Mouse (Mus musculus) layer of hippocampus, postnatal 36 days (tissue): ENCODE data around the gene Lyzl4. TPM values are rescaled to one million over a fixed set of nuclear protein-coding genes. Genes with fewer than 3 reads are reported as not detected.

Experiments
- DNase-seq, 2 experiments: peaks; one replicate each; pipeline ENCODE4 v3.0.0; 2022
- total RNA-seq, 2 experiments: library from RNA; stranded (reverse); gene quantifications; 2 replicates each; pipeline ENCODE4 v1.2.3; 2021

The Lyzl4 gene
- total RNA-seq, 2 experiments from 2014 or later: 0.37 to 1.6 TPM

DNA sequence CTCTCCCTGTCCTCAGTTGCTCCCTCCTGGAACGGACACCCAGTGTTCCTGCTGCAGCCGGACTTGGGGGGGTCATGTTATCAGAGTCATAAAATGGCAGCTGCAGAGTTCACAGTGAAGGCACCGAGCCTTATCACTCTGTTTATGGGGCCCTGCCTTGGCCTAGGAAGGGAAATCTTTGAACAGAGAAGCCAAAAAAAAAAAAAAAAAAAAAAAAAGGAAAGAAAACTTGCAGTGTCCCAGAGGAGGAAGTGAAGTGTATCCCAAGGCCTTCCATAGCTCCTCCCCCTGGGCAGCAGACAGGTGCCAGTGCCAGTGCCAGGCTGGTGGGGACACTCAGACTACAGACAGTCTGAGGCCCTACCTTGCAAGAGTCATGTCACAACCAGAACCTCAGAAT, 3.0 kb upstream of the Lyzl4 start:
- no peak for DNase-seq

DNA sequence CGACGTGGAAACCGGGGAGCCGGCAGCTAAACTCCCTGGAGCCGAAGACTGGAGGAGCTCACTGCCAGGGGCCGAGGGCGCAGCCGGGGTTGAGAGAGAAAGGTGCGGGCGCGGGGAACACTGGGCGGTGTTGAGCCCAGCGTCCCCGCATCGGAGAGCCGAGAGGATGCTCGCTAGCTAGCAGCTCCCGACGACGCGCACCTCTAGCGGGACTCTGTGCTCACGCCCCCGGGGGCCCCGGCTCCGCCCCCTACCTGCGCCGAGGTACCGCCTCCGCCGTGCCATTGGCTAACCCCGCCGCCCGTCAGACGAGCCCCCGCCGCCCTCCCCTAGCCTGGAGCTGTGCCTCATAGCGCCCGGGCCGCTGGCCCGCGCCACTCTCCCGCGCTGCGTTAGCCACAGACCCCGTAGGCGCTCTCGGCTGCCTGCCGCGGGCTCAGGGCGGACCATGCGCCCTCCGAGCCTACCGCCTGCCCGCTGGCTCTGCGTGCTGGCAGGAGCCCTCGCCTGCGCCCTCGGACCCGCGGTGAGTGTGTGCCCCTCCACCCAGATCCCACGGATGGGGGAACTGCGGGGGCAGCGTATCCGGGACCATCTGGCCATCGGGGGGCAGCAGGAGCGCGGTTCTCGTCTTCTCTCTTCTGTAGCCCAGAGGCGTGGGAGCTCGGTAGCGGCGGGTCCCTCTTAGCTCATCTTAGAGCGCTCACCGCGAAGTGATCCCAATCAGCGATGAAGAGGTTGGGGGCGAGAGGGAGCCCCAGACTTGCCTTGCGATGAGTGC, 695 bp upstream of the Lyzl4 start, which contains the start of gene Vipr1:
Vipr1 (plus strand) TSS at position 316 of the 781 bp plus-strand sequence.
- peak; percentile 84 to 86 for DNase-seq

DNA sequence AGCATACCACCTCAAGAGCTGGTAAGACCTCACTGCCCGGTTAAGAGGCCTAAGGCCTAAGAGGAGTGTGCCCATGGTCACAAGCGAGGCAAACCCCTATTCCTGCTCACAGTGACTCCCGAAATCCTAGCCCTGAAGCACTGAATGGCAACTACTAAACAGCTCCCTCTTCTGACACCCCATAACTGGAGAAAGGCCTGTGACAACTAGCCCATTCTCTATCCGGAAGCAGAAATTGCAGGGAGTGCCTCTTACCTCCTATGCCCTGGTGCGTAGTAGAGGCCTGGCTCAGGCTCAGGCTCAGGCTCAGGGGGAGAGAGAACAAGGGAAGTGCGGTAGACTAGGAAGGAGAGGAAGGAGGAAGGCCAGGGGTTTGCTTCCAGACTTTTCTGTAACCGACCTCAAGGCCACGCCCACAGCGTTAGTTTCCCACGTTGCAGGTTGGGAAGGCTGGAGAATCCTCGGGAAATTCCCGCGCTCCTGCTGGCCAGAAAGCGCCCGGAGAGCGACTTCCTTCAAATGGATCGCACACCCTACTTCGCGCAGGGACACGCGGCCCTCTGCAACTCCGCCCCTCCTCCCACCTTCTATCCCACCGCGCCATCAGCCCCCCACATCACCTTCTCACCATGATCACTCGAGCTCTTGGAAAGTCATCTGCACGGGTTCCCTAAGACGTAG, 521 bp downstream of the Lyzl4 start:
- DNase-seq: peak; percentile 30

DNA sequence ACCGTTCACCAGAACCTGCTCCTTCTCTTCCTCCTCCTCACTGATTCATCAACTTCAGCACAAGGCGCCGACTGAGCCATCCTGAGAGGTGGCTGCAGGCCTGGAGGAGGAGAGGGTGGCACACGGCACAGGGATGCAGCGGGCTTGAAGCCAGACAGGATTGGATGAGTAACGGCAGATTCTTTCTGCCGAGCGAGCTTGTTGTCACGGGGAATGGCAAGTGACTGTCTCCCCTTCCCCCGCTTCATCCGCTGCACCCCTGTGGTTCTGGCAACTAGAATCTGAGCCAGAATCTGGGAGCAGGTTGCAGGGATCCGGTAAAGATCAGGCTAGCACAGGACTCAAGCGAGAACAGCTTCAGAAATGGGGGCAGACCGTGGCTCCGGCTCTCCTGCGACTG, 2.1 kb downstream of the Lyzl4 start:
- DNase-seq: peak; percentile 72 to 74

DNA sequence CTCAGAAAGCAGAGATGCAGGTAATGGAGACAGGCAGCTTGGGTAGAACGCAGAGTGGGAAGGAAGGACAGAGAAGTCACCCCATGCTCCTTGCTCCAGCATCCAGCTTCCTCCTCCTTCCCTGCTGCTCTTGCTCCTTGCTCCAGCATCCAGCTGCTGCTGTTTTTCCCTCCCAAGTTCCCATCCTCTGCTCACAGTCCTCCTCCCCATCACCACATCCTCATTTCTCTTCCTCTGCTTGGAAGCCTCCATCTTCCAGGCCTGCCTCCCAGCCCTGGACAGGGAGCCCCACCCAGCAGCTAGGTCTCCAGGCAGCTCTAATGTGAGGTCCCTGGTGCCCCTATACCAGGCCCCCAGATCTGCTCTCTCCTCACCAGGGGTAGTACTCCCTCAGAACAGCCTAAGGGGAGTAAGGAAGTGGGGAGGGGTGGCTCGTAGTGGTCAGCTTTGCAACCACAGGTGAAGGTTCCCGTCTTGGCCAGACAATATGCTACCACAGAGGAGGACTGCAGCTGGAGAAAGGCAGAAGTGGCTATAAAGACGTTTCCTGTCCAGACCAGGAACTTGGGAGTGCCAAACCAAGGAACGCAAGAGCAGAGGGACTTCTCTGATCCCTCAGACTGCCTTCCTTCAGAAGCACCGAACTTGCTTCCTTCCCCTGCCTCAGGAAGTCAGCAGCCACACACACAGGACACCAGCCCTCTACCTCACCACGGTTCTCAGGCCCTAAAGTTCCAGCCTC, 5.9 kb downstream of the Lyzl4 start:
- DNase-seq: no peak

DNA sequence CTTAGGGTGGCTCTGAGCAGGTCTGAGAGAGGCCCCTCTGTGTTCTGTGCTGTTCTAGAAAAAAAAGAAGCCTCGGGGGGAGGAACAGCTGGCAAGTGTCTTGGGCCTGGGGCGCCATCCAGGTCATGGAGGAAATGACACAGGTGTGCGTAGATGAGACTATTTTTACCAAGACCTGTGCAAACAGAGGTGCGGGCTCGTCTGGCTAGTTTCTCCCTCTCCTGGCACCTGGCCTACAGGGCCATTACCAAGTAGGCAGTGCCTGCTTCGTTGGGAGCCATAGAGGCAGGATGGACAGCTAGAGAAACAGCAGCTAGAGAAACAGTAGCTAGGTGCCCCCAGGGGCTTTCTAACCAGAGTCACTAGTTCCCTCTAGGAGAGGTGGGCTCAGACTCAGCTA, 8.6 kb downstream of the Lyzl4 start:
- no peak for DNase-seq

DNA sequence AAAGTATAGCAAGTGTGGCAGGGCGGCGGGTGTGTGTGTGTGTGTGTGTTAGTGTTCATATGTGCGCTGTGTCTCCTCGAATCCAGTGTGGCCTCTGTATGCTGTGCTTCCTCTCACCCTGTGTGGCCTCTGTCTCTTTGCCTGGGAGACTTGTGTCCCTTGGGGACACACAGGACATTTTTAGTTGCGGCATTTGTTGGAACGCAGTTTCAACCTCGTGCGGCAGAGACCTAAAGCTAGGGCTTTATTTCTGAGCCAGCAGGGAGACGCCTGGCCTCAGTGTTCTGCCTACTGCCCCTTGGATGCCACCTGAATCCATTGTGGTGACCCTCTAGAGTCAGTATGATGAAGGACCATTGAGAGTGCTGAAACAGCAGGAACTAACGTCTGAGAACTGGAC, 9.0 kb downstream of the Lyzl4 start:
- DNase-seq: no peak

DNA sequence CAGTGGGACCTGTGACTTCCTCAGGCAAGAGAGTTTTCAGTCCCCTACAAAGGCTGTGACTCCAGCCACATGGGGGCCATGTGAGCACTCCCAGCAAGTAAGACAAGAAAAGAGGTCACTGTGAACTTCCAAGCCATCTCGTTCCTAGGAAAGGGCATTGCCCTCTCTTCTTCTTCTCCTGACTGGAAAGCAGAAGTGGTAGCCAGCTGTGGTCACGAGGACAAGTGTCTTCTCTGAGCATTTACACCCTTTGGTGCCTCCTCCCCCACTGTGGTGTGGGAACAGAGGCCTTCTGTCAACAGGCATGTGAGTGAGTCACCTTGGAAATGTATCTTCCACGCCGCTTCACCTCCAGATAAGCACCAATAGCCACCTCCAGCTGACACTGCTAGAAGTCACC, 9.9 kb downstream of the Lyzl4 start:
- DNase-seq: no peak

DNA sequence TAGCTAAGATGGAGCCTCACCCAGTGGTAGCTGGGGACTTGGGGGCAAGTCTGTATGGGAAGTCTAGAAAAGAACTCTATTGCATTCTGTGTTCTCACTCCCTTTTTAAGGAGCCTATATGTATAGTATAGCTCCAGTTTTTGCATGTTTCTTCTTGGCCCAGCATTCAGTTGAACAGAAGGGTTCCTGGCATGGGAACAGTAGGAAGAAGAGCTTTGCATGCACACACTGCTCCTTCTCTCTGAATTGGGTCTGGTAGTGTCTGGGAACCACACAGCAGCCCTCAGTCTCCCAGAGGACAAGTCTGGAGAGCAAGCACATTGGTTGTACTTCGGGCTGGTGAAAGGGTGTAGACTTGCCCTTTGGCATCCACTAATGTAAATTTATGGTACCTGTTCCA, 11.3 kb downstream of the Lyzl4 start:
- DNase-seq: no peak

DNA sequence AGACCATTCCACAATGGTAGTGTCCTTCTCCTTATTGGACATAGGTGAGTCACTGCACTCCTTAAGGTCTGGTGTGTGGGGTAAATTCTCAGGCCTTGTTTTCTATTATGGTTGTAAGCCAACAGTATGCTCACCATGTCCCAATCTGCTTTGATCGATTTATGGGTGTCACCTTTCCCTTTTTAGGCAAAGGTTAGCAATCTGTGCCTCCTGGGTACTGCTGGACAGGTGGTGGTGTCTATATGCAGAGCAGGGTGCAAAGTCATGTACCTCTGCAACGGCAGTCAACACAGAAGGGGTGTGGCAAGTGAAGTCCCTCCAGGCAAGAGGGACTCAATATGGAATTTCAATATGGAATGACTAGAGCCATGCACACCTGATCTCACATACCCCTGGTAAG, 17.0 kb downstream of the Lyzl4 start:
- DNase-seq: no peak

DNA sequence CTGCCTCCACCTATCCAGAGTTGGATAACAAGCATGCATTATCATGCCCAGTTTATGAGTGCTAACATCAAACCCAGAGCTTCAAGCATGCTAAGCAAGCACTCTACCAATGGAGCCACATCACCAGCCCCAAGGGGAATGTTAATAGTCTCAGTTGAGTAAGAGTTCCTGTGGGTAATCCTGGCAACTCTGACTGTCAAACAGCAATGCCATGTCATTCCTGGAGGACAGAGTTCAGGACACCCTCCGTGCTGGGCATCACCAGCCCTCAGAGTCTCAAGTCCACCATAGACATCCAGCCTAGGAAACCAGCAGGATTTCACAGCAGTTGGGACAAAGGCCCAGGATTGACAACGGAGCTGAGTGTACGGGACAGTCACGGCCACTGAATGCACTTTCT, 18.7 kb downstream of the Lyzl4 start:
- no peak for DNase-seq

DNA sequence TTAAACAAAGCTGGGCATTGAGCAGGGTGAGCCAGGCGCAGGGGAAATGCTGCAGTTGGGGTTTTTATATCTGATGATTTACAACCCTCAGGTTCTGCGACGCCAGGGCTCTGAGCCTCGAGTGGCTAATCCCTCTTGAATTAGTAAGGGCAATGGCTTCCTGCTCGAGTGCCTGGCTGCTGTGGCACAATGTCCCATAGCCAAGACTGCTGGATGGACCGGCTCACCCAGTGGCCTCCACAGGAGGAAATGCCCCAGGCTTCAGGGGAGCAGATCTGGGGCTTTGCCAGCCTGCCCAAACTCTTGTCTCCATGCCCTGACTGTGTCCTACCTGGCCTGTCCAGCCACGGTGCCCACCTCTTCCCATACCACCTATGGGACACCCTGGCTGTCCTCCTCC, 22.5 kb downstream of the Lyzl4 start:
- DNase-seq: no peak

DNA sequence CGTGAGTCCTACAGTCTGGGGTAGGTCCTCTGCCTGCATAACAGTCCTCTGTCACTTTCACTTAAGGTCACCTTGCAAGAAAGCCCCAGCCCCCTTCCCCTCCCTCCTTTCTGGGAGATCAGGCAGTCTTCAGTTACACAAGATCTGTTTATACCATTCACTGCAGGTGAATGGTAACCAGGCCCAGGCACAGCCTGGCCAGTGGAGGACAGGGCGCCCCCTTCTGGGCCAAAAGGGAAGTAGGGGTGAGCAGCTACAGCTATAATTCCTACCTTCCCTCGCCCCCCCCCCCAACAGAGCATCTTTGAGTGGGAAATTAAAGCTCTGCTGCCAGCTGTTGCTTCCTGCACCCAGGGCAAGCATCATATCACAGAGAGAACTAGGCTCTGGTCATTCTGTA, 25.4 kb downstream of the Lyzl4 start:
- DNase-seq: no peak

DNA sequence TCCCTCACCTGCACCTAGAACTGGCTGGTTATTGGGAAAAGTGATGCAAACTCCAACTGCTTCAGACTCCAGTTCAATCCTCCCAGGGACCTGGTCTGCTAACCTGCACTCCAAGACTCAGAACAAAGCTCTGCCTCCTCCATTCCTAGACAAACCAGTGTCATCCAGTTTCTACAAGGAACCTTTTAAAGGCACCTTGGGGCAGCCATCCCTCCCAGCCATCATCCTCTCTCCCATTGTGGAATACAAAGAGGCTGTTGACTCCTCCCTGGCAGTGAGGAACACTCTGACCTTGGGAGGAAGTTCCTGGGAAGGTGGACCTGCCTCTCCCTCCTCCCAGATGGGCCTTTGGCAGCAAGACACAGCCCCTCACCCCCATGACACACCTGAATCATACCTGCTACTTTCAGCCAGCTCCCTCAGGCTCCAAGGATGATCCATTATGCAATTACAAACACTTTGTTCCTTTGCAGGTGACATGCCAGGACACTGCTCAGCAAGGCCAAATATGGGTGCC, 27.6 kb downstream of the Lyzl4 start:
- DNase-seq: no peak

DNA sequence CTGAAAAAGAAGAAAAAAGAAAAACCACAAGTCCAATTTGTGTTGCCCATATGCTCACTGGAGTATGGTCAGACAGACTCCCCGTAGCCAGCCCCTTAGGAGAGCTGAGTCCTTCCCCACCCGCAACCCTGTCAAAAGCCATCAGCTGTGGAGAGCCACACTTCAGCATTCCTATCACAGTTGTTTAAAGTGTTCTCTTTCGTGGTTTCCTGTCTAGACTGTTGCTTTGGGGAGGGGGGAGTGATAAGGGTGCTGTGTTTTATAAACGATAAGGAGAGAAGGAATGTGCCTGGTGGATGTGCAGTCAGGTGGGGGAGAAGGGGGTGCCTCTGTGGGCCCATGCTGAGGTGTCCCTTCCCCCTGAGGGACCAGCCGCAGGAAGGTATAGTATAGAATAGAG, 28.7 kb downstream of the Lyzl4 start:
- no peak for DNase-seq

DNA sequence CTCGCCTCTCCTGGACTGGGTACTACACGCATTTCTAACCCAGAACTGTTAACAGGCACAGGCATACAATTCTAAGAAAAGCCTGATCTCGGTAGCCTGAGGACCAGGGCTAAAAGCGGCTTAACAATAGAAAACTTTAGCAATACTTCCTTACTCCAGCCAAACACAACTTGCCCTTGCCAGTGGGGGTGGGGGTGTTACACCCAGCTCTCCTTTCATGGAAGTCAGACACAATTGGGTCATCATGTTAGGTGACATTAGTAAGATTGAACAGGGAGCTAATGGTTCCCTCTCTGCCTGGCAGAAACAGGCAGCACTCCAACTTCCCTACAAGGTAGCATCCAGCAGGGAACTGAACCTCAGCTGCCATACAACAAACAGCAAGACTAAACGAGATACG, 32.5 kb downstream of the Lyzl4 start:
- DNase-seq: no peak

DNA sequence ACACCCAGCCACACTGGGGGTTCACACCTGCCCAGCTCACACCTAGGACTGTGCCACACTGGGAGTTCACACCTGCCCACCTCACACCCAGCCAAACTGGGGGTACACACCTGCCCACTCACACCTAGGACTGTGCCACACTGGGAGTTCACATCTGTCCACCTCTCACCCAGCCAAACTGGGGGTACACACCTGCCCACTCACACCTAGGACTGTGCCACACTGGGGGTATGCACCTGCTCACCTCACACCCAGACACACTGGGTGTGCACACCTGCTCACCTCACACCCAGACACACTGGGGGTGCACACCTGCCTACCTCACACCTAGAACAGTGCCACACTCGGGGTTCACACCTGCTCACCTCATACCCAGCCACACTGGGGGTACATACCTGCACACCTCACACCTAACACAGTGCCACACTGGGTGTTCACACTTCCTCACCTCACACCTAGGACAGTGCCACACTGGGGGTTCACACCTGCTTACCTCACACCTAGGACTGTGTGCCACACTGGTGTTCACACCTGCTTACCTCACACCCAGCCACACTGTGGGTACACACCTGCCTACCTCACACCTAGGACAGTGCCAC, 35.3 kb downstream of the Lyzl4 start:
- DNase-seq: no peak

DNA sequence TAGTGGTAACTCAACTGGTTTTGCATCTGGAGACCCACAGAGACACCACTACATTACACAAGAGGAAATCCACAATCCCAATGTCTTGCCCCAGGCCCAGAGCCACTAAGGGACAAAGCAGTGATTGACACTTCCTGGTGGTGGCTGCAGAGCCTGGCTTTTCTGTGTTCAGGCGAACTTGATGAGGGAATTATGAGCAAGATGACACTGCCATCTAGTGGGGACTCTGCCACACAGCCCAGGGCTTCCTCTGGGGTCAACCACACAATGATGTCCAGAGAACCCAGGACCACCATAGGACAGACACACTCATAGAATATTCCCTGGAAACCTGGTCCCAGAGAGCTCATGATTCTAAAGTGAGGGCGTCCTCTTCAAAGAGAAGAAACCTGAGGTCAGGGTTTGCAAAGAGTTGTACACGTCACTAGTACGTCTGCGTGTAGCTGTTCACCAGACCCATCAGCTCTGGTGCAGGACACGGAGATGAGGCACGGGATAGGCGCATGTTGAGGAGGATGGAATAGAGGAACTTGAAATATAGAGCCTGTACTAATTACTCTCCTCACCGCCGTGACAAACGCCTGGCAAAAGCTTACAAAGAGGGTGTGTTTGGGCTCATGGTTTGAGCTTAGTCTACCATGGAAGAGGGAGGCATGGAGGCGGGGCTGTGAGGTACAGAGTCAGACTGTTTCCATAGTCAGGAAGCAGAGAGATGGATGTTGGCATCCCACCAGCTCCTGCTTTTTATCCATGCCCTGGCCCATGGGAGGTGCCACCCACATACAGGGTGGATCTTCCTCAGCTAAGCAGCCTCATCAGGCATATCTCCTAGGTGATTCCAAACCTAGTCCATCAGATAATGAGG, 36.2 kb downstream of the Lyzl4 start:
- DNase-seq: peak; percentile 75 to 78

DNA sequence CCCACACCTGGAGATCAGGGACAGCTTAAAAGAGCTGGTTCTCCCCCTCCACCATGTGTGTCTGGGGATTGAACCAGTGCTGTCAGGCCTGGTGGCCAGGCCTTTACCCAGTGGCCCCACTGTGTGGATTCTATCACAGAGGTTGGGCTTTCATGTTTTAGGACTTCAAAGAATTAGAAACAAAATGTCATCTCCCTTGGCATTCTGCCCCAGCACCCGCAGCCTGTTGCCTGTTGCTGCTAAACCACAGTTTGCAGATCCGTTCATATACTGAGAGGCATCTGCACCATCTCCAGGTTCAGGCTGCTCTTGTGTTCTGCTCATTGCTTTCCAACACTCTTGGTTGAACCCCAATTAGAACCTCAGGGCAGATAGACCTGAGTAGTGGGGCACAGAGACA, 39.5 kb downstream of the Lyzl4 start:
- DNase-seq: no peak

DNA sequence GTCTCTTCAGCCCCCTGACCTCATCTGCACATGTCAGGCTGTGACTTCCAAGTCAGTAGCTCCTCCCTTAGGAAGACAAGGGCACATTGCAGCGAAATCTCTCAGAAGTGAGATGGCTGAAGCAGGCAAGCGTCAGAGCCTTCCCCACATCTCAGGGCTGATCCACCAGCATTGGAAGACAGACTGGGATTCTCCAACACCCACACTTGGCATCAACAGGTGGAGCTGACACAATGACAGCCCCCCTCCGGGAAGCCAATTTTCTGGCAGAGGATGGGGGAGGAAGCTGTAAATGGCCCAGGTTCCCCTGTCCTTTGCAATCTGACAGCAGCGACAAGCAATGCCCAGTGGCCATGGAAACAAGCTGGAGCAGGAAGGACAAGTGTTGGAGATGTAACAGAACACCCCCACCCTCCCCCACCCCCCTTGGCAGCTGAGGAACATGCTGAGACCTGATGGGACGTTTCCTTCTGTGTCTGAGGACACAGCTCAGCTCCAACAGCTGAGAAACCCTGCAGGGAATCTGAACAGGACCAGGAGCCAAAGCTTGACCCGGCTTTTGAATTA, 41.0 kb downstream of the Lyzl4 start:
- DNase-seq: peak in 1 of 2 experiments; percentile 52

DNA sequence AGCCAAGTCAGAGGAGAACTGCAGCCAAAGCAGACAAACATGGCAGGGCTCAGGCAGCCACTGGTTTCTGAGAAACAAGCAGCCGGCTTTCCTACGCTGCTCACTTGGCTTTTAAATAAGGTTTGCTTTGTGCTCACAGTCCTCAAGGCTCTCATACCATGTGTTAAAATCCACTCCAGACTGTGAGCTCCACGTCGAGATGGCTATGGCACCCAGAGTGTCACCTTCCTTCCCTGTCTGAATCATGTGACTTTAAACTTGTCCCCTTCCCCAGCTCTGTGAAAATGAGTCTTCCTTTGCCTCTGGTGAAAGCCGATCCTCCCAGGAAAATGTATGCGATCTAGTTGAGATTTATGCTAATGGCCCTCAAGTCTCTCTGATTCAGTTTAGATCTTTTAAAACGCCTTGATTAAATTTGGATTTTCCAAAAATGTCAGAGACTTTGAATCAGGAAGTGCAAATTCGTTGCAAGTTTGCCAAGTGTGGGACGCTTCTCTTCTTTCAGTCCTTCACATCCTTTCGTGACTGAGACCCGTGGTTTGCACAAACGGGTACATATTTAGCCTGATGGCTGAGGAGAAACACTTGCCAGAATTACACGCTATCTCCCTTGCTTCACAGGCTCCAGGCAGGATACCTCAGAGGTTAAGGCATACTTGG, 41.6 kb downstream of the Lyzl4 start:
- DNase-seq: peak in 1 of 2 experiments; percentile 25
